Mouse (Mus musculus) heart, postnatal 0 days (tissue): ENCODE measurements around the gene Fam117a.

Source experiments
- CTCF ChIP-seq: IDR thresholded peaks from 2 replicates; pipeline ENCODE4 v1.5.1; 2016; ENCODE audit warnings: antibody characterized with exemption, control low read depth, low read depth
- EP300 ChIP-seq: IDR thresholded peaks from 2 replicates; pipeline ENCODE4 v1.6.1; 2016; ENCODE audit warnings: antibody characterized with exemption, low read depth

- TF ChIP-seq CTCF (no peak), EP300 (no peak)
Measured at GRCm38 (mm10) chr11:95354945-95355660, 18.3 kb downstream of the Fam117a start.
